Mouse (Mus musculus): ENCODE measurements around the gene Fahd2a. TPM values are rescaled to one million over a fixed set of nuclear protein-coding genes. Genes with fewer than 3 reads are reported as not detected.

Gene Fahd2a
- 28.9 and 31.4 TPM in 2 replicates for polyA plus RNA-seq (2012; rRNA removed)

GRCm38 (mm10) chr2:127444055-127444789 is at the start of gene Fahd2a:
TSS of gene Fahd2a (minus strand) at chr2:127444565.

GRCm38 (mm10) chr2:127424977-127425376 is 19.4 kb downstream of the Fahd2a start, which contains the start of gene Gpat2:
TSS of gene Gpat2 (plus strand) at chr2:127425199.

Other genes starting within 250 kb of the Fahd2a start
- 2.2 and 2.4 TPM in 2 replicates for gene 1810024B03Rik, start 236.3 kb downstream of the Fahd2a start, polyA plus RNA-seq (2012; rRNA removed)
- gene Snrnp200, start 236.2 kb downstream of the Fahd2a start, polyA plus RNA-seq (2012; rRNA removed): 80.7 and 83.4 TPM in 2 replicates
- 72.2 and 75.8 TPM in 2 replicates for gene Ciao1, start 196.7 kb downstream of the Fahd2a start, polyA plus RNA-seq (2012; rRNA removed)
- 42.7 and 43.3 TPM in 2 replicates for gene Tmem127, start 196.7 kb downstream of the Fahd2a start, polyA plus RNA-seq (2012; rRNA removed)
- 80.2 and 84.7 TPM in 2 replicates for gene Stard7, start 174.3 kb downstream of the Fahd2a start, polyA plus RNA-seq (2012; rRNA removed)
- 6.6 and 7.5 TPM in 2 replicates for gene Dusp2, start 108.4 kb downstream of the Fahd2a start, polyA plus RNA-seq (2012; rRNA removed)
- not detected in 2 replicates for gene Astl, start 105.9 kb downstream of the Fahd2a start, polyA plus RNA-seq (2012; rRNA removed)
- 0.18 and 0.20 TPM in 2 replicates for gene Adra2b, start 81.4 kb downstream of the Fahd2a start, polyA plus RNA-seq (2012; rRNA removed)
- 0.06 and 0.30 TPM in 2 replicates for gene Gpat2, start 19.4 kb downstream of the Fahd2a start, polyA plus RNA-seq (2012; rRNA removed)
- 12.7 and 14.6 TPM in 2 replicates for gene Kcnip3, start 77.5 kb upstream of the Fahd2a start, polyA plus RNA-seq (2012; rRNA removed)
- gene Prom2, start 96.9 kb upstream of the Fahd2a start, polyA plus RNA-seq (2012; rRNA removed): 0.05 and 0.79 TPM in 2 replicates
- 9.4 and 10.4 TPM in 2 replicates for gene Zfp661, start 142.5 kb upstream of the Fahd2a start, polyA plus RNA-seq (2012; rRNA removed)
- gene Mrps5, start 142.7 kb upstream of the Fahd2a start, polyA plus RNA-seq (2012; rRNA removed): 143 and 146 TPM in 2 replicates
- gene Mal, start 212.1 kb upstream of the Fahd2a start, polyA plus RNA-seq (2012; rRNA removed): 0.66 and 1.2 TPM in 2 replicates

Data from central nervous system, embryonic 14 days (tissue).